15 mouse cellular contexts compared by ENCODE assay signal in genomic region chr5:111237176-111237636, GRCm38 (mm10).
DNase-seq lines count a peak whose midpoint lies in the region; ATAC-seq and TF ChIP-seq lines count a peak whose summit lies in the region.
"Had no signal": no experiment of that assay in that cellular context is flagged by ENCODE, and none has a peak within 500 bp of the region (broad histone marks: within the 10 kb centered on the region; RNA-seq: fewer than 3 reads in every experiment).

No protein-coding gene starts in this region.

- peak; percentile 71 for DNase-seq in adrenal gland, adult 2 months
- no peak for DNase-seq in adrenal gland, adult 8-10 months
- DNase-seq in heart, postnatal 0 days (ENCODE audit: low spot score), result no peak
- no peak for DNase-seq in heart, adult 9 months (ENCODE audit: low spot score in 2 of 2)
- peak; percentile 55 for DNase-seq in thymus, postnatal 14 days
- DNase-seq in thymus, adult 18-20 months, result no peak
- DNase-seq in layer of hippocampus, postnatal 25 days (ENCODE audit: extremely low spot score in 1 of 2, low spot score in 1 of 2), result no peak
- DNase-seq: gastrocnemius, postnatal 36 days; kidney, adult 8-10 months; lung, adult 2 months; right cerebral cortex, postnatal 25 days had no signal

- H3K27me3 ChIP-seq in heart, postnatal 0 days (ENCODE audit: control insufficient read depth, insufficient read depth, low read length), result no peaks in the 10 kb centered on the region
- H3K27me3 ChIP-seq: hindbrain, embryonic 15.5 days; limb, embryonic 15.5 days had no signal

- WGBS in heart, postnatal 0 days, result 51% methylated on average over 9 of the region's 9 CpGs

- TF ChIP-seq CTCF in heart, postnatal 0 days (IDR thresholded peaks at IDR 0.05; ENCODE audit: low read depth), result no peak

- no peak overlapping the region for H3K9ac ChIP-seq in heart, postnatal 0 days (replicated peaks; ENCODE audit: low read depth, low read length)
- H3K9ac ChIP-seq: heart, embryonic 13.5 days; hindbrain, embryonic 15.5 days; limb, embryonic 15.5 days had no signal

- no peak overlapping the region for H3K4me2 ChIP-seq in heart, postnatal 0 days (ENCODE audit: low read depth, low read length)
- H3K4me2 ChIP-seq: heart, embryonic 13.5 days; hindbrain, embryonic 15.5 days; limb, embryonic 15.5 days had no signal

- H3K4me3 ChIP-seq in heart, postnatal 0 days (ENCODE audit: low read depth, low read length), result no peak overlapping the region
- H3K4me3 ChIP-seq: heart, embryonic 13.5 days; hindbrain, embryonic 15.5 days; limb, embryonic 15.5 days had no signal

- no peak for TF ChIP-seq EP300 in heart, postnatal 0 days (IDR thresholded peaks at IDR 0.05; ENCODE audit: low read depth)

- H3K9me3 ChIP-seq in heart, postnatal 0 days (replicated peaks; ENCODE audit: control insufficient read depth, low read length), result no peaks in the 10 kb centered on the region
- H3K9me3 ChIP-seq: heart, embryonic 13.5 days; hindbrain, embryonic 15.5 days; limb, embryonic 15.5 days had no signal

- peak; percentile 77 for ATAC-seq in heart, postnatal 0 days (ENCODE audit: insufficient read depth, low read depth)
- ATAC-seq in frontal cortex, adult (ENCODE audit: low TSS enrichment), result no peak

- H3K4me1 ChIP-seq in heart, postnatal 0 days (ENCODE audit: control insufficient read depth, insufficient read depth), result peaks cover 7% of the 10 kb centered on the region

- 0 out of 2 replicates have a peak, but pooled peaks cover 2% of the 10 kb centered on the region for H3K36me3 ChIP-seq in heart, postnatal 0 days (replicated peaks; ENCODE audit: control insufficient read depth, insufficient read depth, low read length)

- peak overlapping the region; percentile 2; the same call in 1 of the 2 replicates for H3K27ac ChIP-seq in heart, postnatal 0 days (ENCODE audit: low read depth)
- H3K27ac ChIP-seq: heart, embryonic 13.5 days; hindbrain, embryonic 15.5 days; limb, embryonic 15.5 days had no signal

Comparison
In these comparisons a context has a peak if more than half of its experiments do, and no peak if none do; other contexts are left out.
1. DNase-seq: peak in adrenal gland, adult 2 months (single experiment) and thymus, postnatal 14 days (single experiment); none in adrenal gland, adult 8-10 months (single experiment), heart, postnatal 0 days (single experiment), heart, adult 9 months (0 of 2), thymus, adult 18-20 months (0 of 2) and layer of hippocampus, postnatal 25 days (0 of 2).